Mouse (Mus musculus) urinary bladder, postnatal 4 days (tissue): ENCODE measurements at regions not wholly inside any gene's neighbourhood (a gene's known extent, or its start where the extent isn't known, plus 50 kb on each side); places are given as distances from the start of the nearest gene placed in this dataset.

Experiments
- DNase-seq, 2 experiments: peaks; one replicate each; pipeline ENCODE4 v3.0.0; 2021 to 2022; ENCODE audit warnings: low spot score in 2 of 2

GRCm38 (mm10) chr2:78011821-78012220 lies 65.6 kb upstream of the Cwc22 start:
- DNase-seq: no peak

DNA sequence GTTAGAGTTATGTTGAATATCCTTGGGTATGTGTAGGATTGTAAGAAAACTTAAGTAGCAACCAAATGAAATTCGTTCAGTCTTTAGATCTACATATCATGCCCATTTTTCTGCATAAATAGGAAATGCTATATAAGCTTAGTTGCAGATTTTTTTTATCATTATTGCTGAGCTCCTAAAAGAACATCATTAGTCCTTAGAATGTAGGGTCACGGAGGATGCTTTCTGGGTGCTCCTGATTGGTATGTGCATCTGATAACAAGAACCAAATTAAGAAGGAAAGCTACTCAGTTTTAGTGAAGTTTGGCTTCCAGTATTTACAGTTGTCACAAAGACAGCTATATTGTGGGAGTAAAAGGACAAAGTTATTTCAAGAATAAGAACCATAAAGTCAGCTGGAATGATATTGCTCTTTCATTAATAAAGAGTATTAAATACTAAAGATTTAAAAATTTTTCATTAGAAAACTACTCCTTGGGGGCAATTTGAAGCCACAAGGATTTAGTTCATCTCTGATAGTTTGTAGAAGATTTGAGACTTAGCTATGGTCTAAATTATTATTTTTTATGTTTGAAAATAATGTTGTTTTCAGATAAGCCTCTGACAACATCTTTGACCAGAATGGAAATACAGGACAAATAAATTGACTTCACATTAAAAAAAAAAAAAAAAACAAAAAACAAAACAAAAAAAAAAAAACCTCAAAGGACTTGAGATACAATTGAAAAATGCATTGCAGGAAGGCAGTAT lies 65.1 kb upstream of the Cwc22 start:
- DNase-seq: no peak

GRCm38 (mm10) chr2:78010066-78010690 lies 64.0 kb upstream of the Cwc22 start:
- DNase-seq: no peak

DNA sequence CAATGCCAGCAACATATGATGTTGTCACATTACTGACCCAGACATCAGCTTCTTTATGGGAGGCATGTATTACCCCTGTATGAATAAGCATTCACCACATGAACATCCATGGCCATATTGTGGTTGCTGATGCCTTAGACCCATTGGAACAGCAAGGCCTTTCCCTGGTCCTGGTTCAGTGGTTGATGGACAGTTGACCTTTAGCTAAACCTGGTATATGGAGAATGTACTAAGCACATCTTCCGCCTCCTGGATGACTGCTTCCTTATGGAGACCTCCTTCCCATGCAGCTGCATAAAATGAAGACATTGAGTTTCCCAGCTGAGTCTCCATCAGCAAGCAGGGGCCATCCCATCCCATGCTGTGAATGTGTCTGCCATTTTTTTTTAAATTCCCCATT lies 61.9 kb upstream of the Cwc22 start:
- no peak for DNase-seq

DNA sequence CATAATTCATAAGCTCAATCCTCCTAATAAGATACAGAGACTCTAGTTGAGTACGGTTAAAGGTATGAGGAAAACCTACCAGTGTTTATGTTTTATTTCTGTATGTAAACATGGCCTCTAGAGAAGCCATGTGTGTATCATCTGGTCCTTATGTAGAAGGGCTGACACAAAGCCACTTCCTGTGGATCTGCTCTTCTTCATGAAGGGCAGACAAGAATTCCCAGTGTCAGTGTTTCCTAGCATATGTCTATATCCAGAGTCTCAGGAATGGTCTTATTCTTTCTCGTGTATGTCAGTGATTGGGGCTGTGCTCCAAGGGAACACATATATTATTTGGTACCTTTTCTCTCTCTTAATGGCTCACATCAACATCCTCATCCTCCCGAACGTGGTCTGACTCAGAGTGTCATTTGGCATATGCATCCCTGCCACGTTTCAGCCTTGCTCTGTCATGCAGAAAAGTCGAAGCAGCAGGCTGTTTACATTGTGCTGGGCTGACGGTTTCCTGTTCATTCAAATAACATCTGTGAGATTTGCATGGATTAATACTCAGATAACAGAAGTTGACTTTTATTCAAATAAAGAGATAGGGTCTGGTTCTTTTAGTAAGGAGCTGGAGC lies 59.3 kb upstream of the Cwc22 start:
- no peak for DNase-seq

DNA sequence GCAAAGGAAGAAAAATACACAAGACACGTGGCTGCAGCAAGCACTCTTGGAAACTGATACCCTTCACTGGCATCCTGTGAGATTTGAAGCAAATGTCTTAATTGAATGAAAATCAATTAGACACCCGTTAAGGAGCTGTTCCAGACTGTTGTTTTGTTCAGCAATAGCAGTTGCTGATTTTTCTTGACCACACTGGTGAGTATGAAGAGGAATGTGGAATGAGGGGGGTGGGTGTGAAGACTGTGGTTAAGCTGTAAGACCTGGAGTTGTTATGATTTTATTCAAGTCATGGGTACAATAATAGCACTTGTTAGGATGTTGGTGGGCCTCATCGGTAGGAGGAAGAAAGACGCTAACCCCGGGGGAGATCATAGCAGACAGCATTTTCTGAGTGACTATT lies 58.3 kb upstream of the Cwc22 start:
- no peak for DNase-seq
